Mouse (Mus musculus) CH12.LX (cell line): Measurements from ENCODE around the gene Ddx58. TPM values are rescaled to one million over a fixed set of nuclear protein-coding genes. Genes with fewer than 3 reads are reported as not detected.

Source experiments
- DNase-seq: peaks from one replicate; pipeline ENCODE4 v3.0.0-alpha.2; 2013; ENCODE audit errors: extremely low read depth
- H3K27ac ChIP-seq: 2 replicates; pipeline ENCODE4 v1.5.1; 2012; ENCODE audit warnings: low read depth, mild to moderate bottlenecking, control low read depth, moderate library complexity; ENCODE audit not compliant: insufficient read depth
- H3K27me3 ChIP-seq: replicated peaks from 2 replicates; pipeline ENCODE3; 2012; ENCODE audit warnings: inconsistent platforms
- H3K36me3 ChIP-seq, 2 experiments: replicated peaks in 1 of 2; 2 replicates each; pipeline versions ENCODE3 to v1.6.1; 2012; ENCODE audit warnings: inconsistent platforms in 1 of 2, low read length in 1 of 2, mild to moderate bottlenecking in 1 of 2, mixed read lengths in 1 of 2, moderate library complexity in 1 of 2; ENCODE audit not compliant: control insufficient read depth in 1 of 2, insufficient read depth in 1 of 2
- H3K4me1 ChIP-seq, 2 experiments: 2 replicates each; pipeline ENCODE4 v1.6.1; 2012; ENCODE audit warnings: inconsistent platforms in 1 of 2, moderate library complexity in 1 of 2; ENCODE audit not compliant: insufficient read depth in 2 of 2, control insufficient read depth in 1 of 2
- H3K4me2 ChIP-seq: 2 replicates; pipeline ENCODE4 v1.6.1; 2012; ENCODE audit warnings: low read depth, mild to moderate bottlenecking, control low read depth; ENCODE audit not compliant: poor library complexity, insufficient read depth, severe bottlenecking
- H3K4me3 ChIP-seq, 3 experiments: fragments of 150-350 bp in 1 of 3; sonication (generic) in 1 of 3; replicated peaks in 1 of 3; 2 replicates each; pipeline versions ENCODE3 to v1.5.1; 2011 to 2012; ENCODE audit warnings: low read depth in 2 of 3, low read length in 2 of 3, mild to moderate bottlenecking in 2 of 3, moderate library complexity in 2 of 3, control low read depth in 1 of 3, improper control_type of control experiment in 1 of 3, inconsistent platforms in 1 of 3, mixed read lengths in 1 of 3; ENCODE audit not compliant: poor library complexity in 1 of 3
- H3K79me2 ChIP-seq: replicated peaks from 2 replicates; pipeline ENCODE4 v1.6.1; 2012; ENCODE audit warnings: mild to moderate bottlenecking, moderate library complexity; ENCODE audit not compliant: control insufficient read depth, poor library complexity, insufficient read depth, severe bottlenecking; ENCODE audit errors: extremely low read depth
- H3K9ac ChIP-seq: 2 replicates; pipeline ENCODE4 v1.6.1; 2012; ENCODE audit warnings: low read depth, mild to moderate bottlenecking, control low read depth, moderate library complexity; ENCODE audit not compliant: insufficient read depth
- H3K9me3 ChIP-seq: replicated peaks from 2 replicates; pipeline ENCODE3; 2012; ENCODE audit warnings: low read length, inconsistent platforms, mixed read lengths
- BHLHE40 ChIP-seq: IDR thresholded peaks from 2 replicates; pipeline ENCODE4 v1.6.1; 2011; ENCODE audit warnings: mild to moderate bottlenecking, low read depth, low read length, improper control_type of control experiment
- CHD1 ChIP-seq: IDR thresholded peaks from 2 replicates; pipeline ENCODE4 v1.6.1; 2012; ENCODE audit warnings: low read depth, low read length, improper control_type of control experiment, inconsistent platforms
- CTCF ChIP-seq, 2 experiments: IDR thresholded peaks in 1 of 2; conservative IDR thresholded peaks in 1 of 2; 2 replicates each; pipeline ENCODE4 v1.5.1; 2011 to 2012; ENCODE audit warnings: low read depth in 2 of 2, low read length in 2 of 2, improper control_type of control experiment in 1 of 2, inconsistent platforms in 1 of 2, mild to moderate bottlenecking in 1 of 2, moderate library complexity in 1 of 2
- ELF1 ChIP-seq: IDR thresholded peaks from 2 replicates; pipeline ENCODE4 v1.6.1; 2014; ENCODE audit warnings: low read depth, mild to moderate bottlenecking, inconsistent platforms, low read length, improper control_type of control experiment
- ETS1 ChIP-seq: conservative IDR thresholded peaks from 2 replicates; pipeline ENCODE4 v1.6.1; 2012; ENCODE audit warnings: low read depth, mild to moderate bottlenecking, inconsistent platforms, low read length, improper control_type of control experiment, moderate library complexity
- GABPA ChIP-seq: IDR thresholded peaks from 2 replicates; pipeline ENCODE4 v1.6.1; 2012; ENCODE audit warnings: low read depth, low read length, improper control_type of control experiment, inconsistent platforms; ENCODE audit not compliant: insufficient replicate concordance
- HCFC1 ChIP-seq: IDR thresholded peaks from 2 replicates; pipeline ENCODE4 v1.6.1; 2012; ENCODE audit warnings: low read depth, mild to moderate bottlenecking, inconsistent platforms, low read length, improper control_type of control experiment
- IRF4 ChIP-seq: IDR thresholded peaks from 2 replicates; pipeline ENCODE4 v1.6.1; 2014; ENCODE audit warnings: low read depth, mild to moderate bottlenecking, inconsistent platforms, low read length, improper control_type of control experiment
- JUND ChIP-seq: conservative IDR thresholded peaks from 2 replicates; pipeline ENCODE4 v1.6.1; 2011; ENCODE audit warnings: low read depth, low read length, improper control_type of control experiment
- KAT2A ChIP-seq: IDR thresholded peaks from 2 replicates; pipeline ENCODE4 v1.6.1; 2012; ENCODE audit warnings: low read length, improper control_type of control experiment, inconsistent platforms; ENCODE audit not compliant: insufficient replicate concordance
- MAX ChIP-seq: IDR thresholded peaks from 2 replicates; pipeline ENCODE4 v1.6.1; 2011; ENCODE audit warnings: low read length, improper control_type of control experiment
- MAZ ChIP-seq: IDR thresholded peaks from 2 replicates; pipeline ENCODE4 v1.6.1; 2012; ENCODE audit warnings: low read depth, mild to moderate bottlenecking, inconsistent platforms, low read length, improper control_type of control experiment, moderate library complexity
- MXI1 ChIP-seq: IDR thresholded peaks from 2 replicates; pipeline ENCODE4 v1.6.1; 2011; ENCODE audit warnings: mild to moderate bottlenecking, low read depth, low read length, improper control_type of control experiment
- NRF1 ChIP-seq: IDR thresholded peaks from 2 replicates; pipeline ENCODE4 v1.6.1; 2014; ENCODE audit warnings: low read depth, mild to moderate bottlenecking, inconsistent platforms, low read length, improper control_type of control experiment, moderate library complexity
- PAX5 ChIP-seq: IDR thresholded peaks from 2 replicates; pipeline ENCODE4 v1.6.1; 2012; ENCODE audit warnings: low read length, inconsistent platforms, mixed read lengths
- POLR2AphosphoS2 ChIP-seq: IDR thresholded peaks from 2 replicates; pipeline ENCODE4 v1.6.1; 2011; ENCODE audit warnings: low read depth, low read length, improper control_type of control experiment
- RAD21 ChIP-seq: IDR thresholded peaks from 2 replicates; pipeline ENCODE4 v1.6.1; 2011; ENCODE audit warnings: low read depth, mild to moderate bottlenecking, low read length, improper control_type of control experiment, moderate library complexity
- RCOR1 ChIP-seq: conservative IDR thresholded peaks from 2 replicates; pipeline ENCODE4 v1.6.1; 2012; ENCODE audit warnings: low read depth, mild to moderate bottlenecking, inconsistent platforms, low read length, improper control_type of control experiment
- TCF12 ChIP-seq: IDR thresholded peaks from 2 replicates; pipeline ENCODE4 v1.6.1; 2014; ENCODE audit warnings: low read depth, mild to moderate bottlenecking, inconsistent platforms, low read length, improper control_type of control experiment
- UBTF ChIP-seq: IDR thresholded peaks from 2 replicates; pipeline ENCODE4 v1.6.1; 2012; ENCODE audit warnings: low read depth, mild to moderate bottlenecking, inconsistent platforms, low read length, improper control_type of control experiment, moderate library complexity
- USF1 ChIP-seq: IDR thresholded peaks from 2 replicates; pipeline ENCODE4 v1.6.1; 2014; ENCODE audit warnings: low read depth, mild to moderate bottlenecking, inconsistent platforms, low read length, improper control_type of control experiment
- ZKSCAN1 ChIP-seq: IDR thresholded peaks from 2 replicates; pipeline ENCODE4 v1.6.1; 2012; ENCODE audit warnings: low read depth, inconsistent platforms, low read length, improper control_type of control experiment, borderline replicate concordance
- ZMIZ1 ChIP-seq: IDR thresholded peaks from 2 replicates; pipeline ENCODE4 v1.6.1; 2012; ENCODE audit warnings: low read depth, mild to moderate bottlenecking, inconsistent platforms, low read length, improper control_type of control experiment
- dilution Hi-C: fragments of 300-500 bp; cut with MboI; formaldehyde crosslinking; loops from 2 replicates; pipeline ENCODE4 v1.14.3; 2020; ENCODE audit warnings: low sequenced_read_pairs; ENCODE audit not compliant: extremely low pct_unique_long_range_greater_than_20kb, extremely low pct_ligation_motif_present
- in situ Hi-C: fragments of 300-500 bp; cut with MboI; formaldehyde crosslinking; loops from 3 replicates; pipeline ENCODE4 v1.14.3; 2019; ENCODE audit warnings: low sequenced_read_pairs, low pct_ligation_motif_present, low pct_unique_long_range_greater_than_20kb, mixed read lengths
- polyA plus RNA-seq: library from polyadenylated mRNA; unstranded; fragments of >175 nt; gene quantifications from 2 replicates; pipeline ENCODE4 v1.2.1, GENCODE M21; 2012; ENCODE audit warnings: low read depth; ENCODE audit not compliant: insufficient read length
- total RNA-seq, 2 experiments: library from RNA; depleted of rRNA; stranded (reverse); fragments of 300-350 nt in 1 of 2; fragments of >200 nt in 1 of 2; gene quantifications; 2 replicates each; pipeline ENCODE4 v1.2.3; 2012 to 2014

The Ddx58 gene
- total and polyA plus RNA-seq, 3 experiments, result 4.2 to 7.3 (median 6.6) TPM

- no peak for DNase-seq
- Histone ChIP-seq H3K9ac (no peak overlapping the region), H3K27ac (no peak overlapping the region), H3K9me3 (no peaks in the 10 kb centered on the region), H3K4me1 (no peaks in the 10 kb centered on the region), H3K79me2 (no peaks in the 10 kb centered on the region), H3K36me3 (peaks cover 11 to 81% of the 10 kb centered on the region in 2 experiments), H3K4me2 (no peak overlapping the region), H3K4me3 (no peak overlapping the region), H3K27me3 (no peaks in the 10 kb centered on the region)
- no peak for TF ChIP-seq CTCF (conservative IDR thresholded peaks at IDR 0.05 in 1 of 2, IDR thresholded peaks at IDR 0.05 in 1 of 2; ENCODE audit: low read depth in 2 of 2, low read length in 2 of 2)
- no peak for TF ChIP-seq TCF12
- TF ChIP-seq POLR2AphosphoS2, result no peak
- TF ChIP-seq PAX5, result no peak
- TF ChIP-seq ETS1, result no peak
- no peak for TF ChIP-seq HCFC1
- TF ChIP-seq NRF1, result no peak
- no peak for TF ChIP-seq IRF4
- TF ChIP-seq MAX, result no peak
- no peak for TF ChIP-seq MAZ
- no peak for TF ChIP-seq GABPA
- no peak for TF ChIP-seq ELF1
- TF ChIP-seq KAT2A, result no peak
- no peak for TF ChIP-seq UBTF
- no peak for TF ChIP-seq ZMIZ1
- no peak for TF ChIP-seq RCOR1
- no peak for TF ChIP-seq MXI1
- no peak for TF ChIP-seq RAD21
- no peak for TF ChIP-seq ZKSCAN1
- no peak for TF ChIP-seq JUND
- in situ Hi-C loops, result no loop called here
- dilution Hi-C loops, result no loop called here
These were observed 59.6 kb downstream of the Ddx58 start for GRCm38 (mm10) chr4:40180046-40180445.

DNA sequence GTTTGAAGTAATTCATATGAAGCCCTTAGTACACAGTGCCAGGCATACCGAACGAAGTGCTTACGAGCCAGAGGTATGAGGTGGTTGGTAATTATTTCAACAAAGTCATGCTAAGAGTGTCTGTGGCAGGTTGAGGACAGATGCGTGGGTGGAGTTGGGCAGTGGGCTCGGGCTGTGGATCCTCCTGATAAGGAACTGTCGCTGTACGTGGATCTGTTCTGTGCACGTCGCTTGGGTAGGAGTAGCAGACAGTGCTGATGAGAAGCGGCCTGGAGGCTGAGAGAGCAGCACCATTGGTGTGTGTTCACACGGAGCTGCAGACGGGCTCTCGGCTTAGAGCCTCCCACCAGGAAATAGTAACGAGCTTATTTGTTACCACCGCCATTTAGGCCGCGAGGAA lies 61.0 kb downstream of the Ddx58 start:
- Histone ChIP-seq H3K4me2 (no peak overlapping the region), H3K79me2 (no peaks in the 10 kb centered on the region), H3K9me3 (no peaks in the 10 kb centered on the region), H3K36me3 (peaks cover 7 to 75% of the 10 kb centered on the region in 2 experiments), H3K27ac (no peak overlapping the region), H3K27me3 (no peaks in the 10 kb centered on the region), H3K9ac (no peak overlapping the region), H3K4me1 (no peaks in the 10 kb centered on the region), H3K4me3 (no peak overlapping the region)
- dilution Hi-C loops, result no loop called here
- TF ChIP-seq ETS1, result no peak
- TF ChIP-seq USF1, result no peak
- TF ChIP-seq UBTF, result no peak
- no peak for TF ChIP-seq HCFC1
- no peak for TF ChIP-seq BHLHE40
- no peak for TF ChIP-seq IRF4
- TF ChIP-seq CHD1, result no peak
- in situ Hi-C loops, result no loop called here
- DNase-seq, result no peak
